Mouse (Mus musculus): ENCODE measurements at regions not wholly inside any gene's neighbourhood (a gene's known extent, or its start where the extent isn't known, plus 50 kb on each side); places are given as distances from the start of the nearest gene placed in this dataset.

GRCm38 (mm10) chr9:92132440-92132839 is 60.3 kb upstream of the Plscr5 start:
- TF ChIP-seq HCFC1 (IDR thresholded peaks at IDR 0.05; ENCODE audit: borderline replicate concordance, insufficient read depth, low read length), result no peak
- no peak for TF ChIP-seq CHD2 (IDR thresholded peaks at IDR 0.05; ENCODE audit: low read depth, low read length)
- no peak for TF ChIP-seq MAFK (IDR thresholded peaks at IDR 0.05; ENCODE audit: insufficient read depth, low read depth, low read length)
